Mouse (Mus musculus): ENCODE results near the gene Ccnd3. TPM values are rescaled to one million over a fixed set of nuclear protein-coding genes. Genes with fewer than 3 reads are reported as not detected.

Gene Ccnd3
- polyA plus RNA-seq (2015; fragmentation: Nextera tagmentation; extraction: Ambion mirVana) = 59.8 and 64.4 TPM in 2 replicates

DNA sequence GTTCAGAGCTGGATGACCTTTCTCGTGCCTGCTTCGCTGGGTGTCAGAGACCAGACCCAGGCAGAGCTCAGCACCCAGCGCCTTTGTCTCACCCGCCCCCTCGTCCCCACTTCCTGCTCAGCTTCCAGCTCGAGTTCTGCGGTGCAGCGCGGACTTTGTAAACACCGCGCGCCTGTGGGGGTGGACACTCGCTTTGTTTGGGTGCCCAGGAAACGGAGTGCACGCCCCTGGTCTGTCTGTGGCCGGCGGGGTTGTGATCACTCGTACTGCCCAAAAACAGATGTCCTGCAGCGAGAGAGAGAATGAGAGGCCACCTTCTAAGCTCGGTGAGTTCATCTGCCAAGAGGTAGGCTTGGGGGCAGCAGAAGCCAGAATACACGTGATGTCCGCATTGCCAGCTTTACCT lies at the start of gene Ccnd3:
Gene Ccnd3, plus strand, starts transcription at position 111 of the 406 bp plus-strand sequence.
- no peak for ATAC-seq (replicated peaks)
- Histone ChIP-seq H3K27me3 (no peaks in the 10 kb centered on the region; the same call in 1 of the 2 replicates), H3K4me2 (replicated peaks) (peak within 1 kb of the TSS; percentile 46), H3K4me3 (peak within 1 kb of the TSS; percentile 25), H3K27ac (replicated peaks) (no peak within 1 kb of the TSS), H3K4me1 (peaks cover 16% of the 10 kb centered on the region), H3K36me3 (no peaks in the 10 kb centered on the region), H3K9me3 (no peaks in the 10 kb centered on the region), H3K9ac (replicated peaks) (peak within 1 kb of the TSS; percentile 24)
- 3% methylated on average over 22 of the region's 22 CpGs for WGBS

DNA sequence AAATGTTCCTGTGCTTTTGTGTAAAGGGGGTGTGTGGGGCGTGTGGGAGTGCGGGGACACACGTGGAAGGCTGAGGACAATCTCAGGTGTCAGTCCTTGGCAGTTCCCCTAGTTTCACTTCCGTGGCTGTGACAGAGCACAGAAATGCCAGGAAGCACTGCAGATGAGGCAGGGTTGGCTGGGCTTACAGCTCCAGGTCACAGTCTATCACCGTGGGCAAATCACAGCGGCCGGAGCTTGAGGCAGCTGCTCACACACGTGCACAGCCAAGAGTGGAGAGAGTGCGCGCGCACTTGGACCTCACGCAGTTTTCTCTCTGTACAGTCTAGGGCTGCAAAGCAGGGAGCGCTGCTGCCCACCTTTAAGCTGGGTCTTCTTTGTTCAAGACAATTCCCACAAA lies 46.5 kb upstream of the Ccnd3 start:
- no peak overlapping the region for H3K9ac ChIP-seq (replicated peaks)
- no peak for ATAC-seq (replicated peaks)
- no peaks in the 10 kb centered on the region for H3K4me1 ChIP-seq
- H3K27ac ChIP-seq (replicated peaks) = no peak overlapping the region
- no peak overlapping the region for H3K4me2 ChIP-seq (replicated peaks)
- no peaks in the 10 kb centered on the region for H3K27me3 ChIP-seq
- WGBS = 85% methylated on average over 13 of the region's 13 CpGs
- H3K9me3 ChIP-seq = no peaks in the 10 kb centered on the region
- no peaks in the 10 kb centered on the region for H3K36me3 ChIP-seq
- H3K4me3 ChIP-seq = no peak overlapping the region

DNA sequence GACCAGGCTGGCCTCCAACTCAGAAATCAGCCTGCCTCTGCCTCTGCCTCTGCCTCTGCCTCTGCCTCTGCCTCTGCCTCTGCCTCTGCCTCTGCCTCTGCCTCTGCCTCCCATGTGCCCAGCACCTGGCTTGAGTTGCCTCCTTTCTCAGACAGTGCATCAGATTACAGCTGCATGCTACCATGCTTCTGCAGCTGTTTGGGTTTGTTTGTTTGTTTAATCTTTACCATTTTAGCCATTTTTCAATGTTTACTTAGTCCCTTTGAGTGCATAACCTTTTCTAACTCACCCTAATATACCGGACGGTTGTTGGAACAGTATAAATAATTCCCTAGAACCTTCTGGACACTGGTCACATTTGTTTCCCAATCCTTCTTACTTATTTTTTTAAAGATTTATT lies 45.9 kb upstream of the Ccnd3 start:
- H3K4me2 ChIP-seq (replicated peaks) = no peak overlapping the region
- no peaks in the 10 kb centered on the region for H3K4me1 ChIP-seq
- H3K36me3 ChIP-seq = no peaks in the 10 kb centered on the region
- H3K27ac ChIP-seq (replicated peaks) = no peak overlapping the region
- no peak overlapping the region for H3K9ac ChIP-seq (replicated peaks)
- H3K4me3 ChIP-seq = no peak overlapping the region
- no peaks in the 10 kb centered on the region for H3K27me3 ChIP-seq
- ATAC-seq (replicated peaks) = no peak
- H3K9me3 ChIP-seq = no peaks in the 10 kb centered on the region
- WGBS = 95% methylated on average over 2 of the region's 2 CpGs

DNA sequence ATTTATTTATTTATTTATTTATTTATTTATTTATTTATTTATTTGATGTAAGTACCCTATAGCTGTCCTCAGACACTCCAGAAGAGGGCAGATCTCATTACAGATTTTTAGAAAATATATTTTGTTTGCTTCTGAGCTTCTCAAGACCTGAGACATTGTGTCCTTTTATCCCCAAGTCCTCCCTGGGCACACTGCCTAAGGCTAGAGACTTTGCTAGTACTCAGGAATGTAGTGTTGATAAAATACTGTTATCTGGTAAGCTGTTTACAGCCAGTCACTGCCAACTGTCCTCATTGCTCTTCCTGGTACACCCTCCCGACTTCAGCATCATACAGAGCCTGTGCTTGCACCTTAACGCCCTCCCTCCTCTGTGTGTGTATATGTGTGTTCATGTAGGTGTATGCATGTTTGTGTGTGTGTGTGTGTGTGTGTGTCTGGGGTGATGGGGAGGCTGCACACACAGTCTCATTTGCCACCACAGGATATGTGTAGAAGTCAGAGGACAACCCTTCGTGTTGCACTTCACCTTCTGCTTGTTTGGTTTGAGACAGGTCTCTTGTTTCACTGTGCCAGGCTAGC lies 45.4 kb upstream of the Ccnd3 start:
- 78% methylated on average over 3 of the region's 3 CpGs for WGBS
- no peak overlapping the region for H3K9ac ChIP-seq (replicated peaks)

DNA sequence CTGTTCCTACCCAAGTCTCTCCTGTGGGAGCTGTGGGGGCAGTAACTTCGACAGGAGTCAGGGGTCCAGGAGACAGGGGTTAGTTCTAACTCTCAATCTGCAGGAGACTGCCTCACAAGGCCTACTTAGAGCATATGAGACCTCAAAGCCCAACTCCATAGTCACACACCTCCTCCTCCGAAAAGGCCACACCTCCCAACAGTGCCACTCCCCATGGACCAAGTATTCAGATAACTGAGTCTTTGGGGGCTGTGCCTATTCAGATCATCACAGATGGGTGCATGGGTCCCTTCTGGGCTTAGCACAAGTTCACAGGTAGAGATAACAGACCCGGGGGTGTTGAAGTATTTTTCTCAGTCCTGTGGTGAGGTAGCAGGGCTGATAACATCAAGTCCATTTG lies 43.2 kb upstream of the Ccnd3 start:
- Histone ChIP-seq H3K9ac (replicated peaks) (no peak overlapping the region), H3K27ac (replicated peaks) (no peak overlapping the region), H3K4me2 (replicated peaks) (no peak overlapping the region), H3K4me1 (no peaks in the 10 kb centered on the region), H3K36me3 (no peaks in the 10 kb centered on the region), H3K27me3 (peaks cover 12% of the 10 kb centered on the region), H3K4me3 (no peak overlapping the region), H3K9me3 (no peaks in the 10 kb centered on the region)
- no peak for ATAC-seq (replicated peaks)
- WGBS = 89% methylated on average over 3 of the region's 3 CpGs

More for the DNA sequence above, 45.4 kb upstream of the Ccnd3 start:
- no peak overlapping the region for H3K4me3 ChIP-seq
- H3K4me2 ChIP-seq (replicated peaks) = no peak overlapping the region
- H3K4me1 ChIP-seq = no peaks in the 10 kb centered on the region
- no peak overlapping the region for H3K27ac ChIP-seq (replicated peaks)
- 0 out of 2 replicates have a peak, but pooled peaks cover 1% of the 10 kb centered on the region for H3K27me3 ChIP-seq
- H3K36me3 ChIP-seq = no peaks in the 10 kb centered on the region
- H3K9me3 ChIP-seq = no peaks in the 10 kb centered on the region
- no peak for ATAC-seq (replicated peaks)

DNA sequence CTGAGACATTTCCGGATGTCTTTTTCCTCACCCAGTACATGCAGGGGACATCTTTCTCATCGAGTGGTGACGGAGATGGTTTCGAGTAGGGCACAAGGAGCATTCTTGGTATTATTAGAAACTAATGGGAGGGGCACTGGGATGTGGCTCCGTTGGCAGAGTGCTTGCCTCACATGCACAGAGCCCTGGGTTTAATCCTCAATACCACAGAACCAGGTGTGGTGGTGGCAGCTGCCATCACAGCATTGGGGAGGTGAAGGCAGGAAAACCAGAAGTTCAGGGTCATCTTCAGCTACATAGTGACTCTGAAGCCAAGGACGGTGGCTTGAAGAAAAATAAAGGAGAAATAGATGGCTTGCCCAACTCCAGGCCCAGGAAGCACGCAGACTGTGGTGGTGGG lies 42.6 kb upstream of the Ccnd3 start:
- Histone ChIP-seq H3K9me3 (no peaks in the 10 kb centered on the region), H3K4me2 (replicated peaks) (no peak overlapping the region), H3K36me3 (no peaks in the 10 kb centered on the region), H3K4me3 (no peak overlapping the region), H3K27ac (replicated peaks) (no peak overlapping the region), H3K27me3 (peaks cover 15% of the 10 kb centered on the region), H3K4me1 (no peaks in the 10 kb centered on the region), H3K9ac (replicated peaks) (no peak overlapping the region)
- ATAC-seq (replicated peaks) = no peak
- WGBS = 88% methylated on average over 7 of the region's 7 CpGs

DNA sequence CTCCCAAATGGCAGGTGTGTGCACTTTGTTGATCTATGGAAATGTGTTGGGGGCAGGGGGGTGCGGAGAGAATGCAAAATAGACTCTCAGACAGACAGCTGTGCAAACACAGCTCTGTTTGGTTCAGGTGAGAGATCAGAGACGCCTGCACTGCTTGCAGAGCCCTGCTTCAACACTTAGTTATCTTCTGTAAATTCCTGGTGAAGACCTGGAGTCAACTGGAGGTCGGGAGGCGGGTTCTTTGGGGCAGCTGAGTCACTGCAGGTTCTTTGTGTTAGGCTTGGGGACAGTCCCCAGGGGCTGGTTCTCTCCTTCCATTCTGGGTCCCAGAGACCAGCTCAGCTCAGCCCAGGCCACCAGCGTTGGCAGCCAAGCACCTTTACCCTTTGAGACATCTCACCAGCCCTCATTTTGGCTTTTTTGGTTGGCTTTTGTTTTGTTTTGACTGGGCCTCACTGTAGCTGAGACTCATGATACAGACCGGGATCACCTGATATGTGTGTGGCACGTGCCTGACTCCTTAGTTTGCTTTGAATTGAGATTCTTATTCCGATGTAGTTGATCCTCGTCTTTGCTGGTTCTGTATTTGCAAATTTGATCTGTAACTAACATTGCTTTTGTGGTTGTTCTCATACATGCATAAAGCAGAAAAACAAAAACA lies 42.0 kb upstream of the Ccnd3 start:
- H3K4me2 ChIP-seq (replicated peaks) = no peak overlapping the region
- no peak overlapping the region for H3K27ac ChIP-seq (replicated peaks)
- 65% methylated on average over 9 of the region's 9 CpGs for WGBS
- H3K36me3 ChIP-seq = no peaks in the 10 kb centered on the region
- no peak overlapping the region for H3K9ac ChIP-seq (replicated peaks)
- H3K4me3 ChIP-seq = no peak overlapping the region
- no peaks in the 10 kb centered on the region for H3K4me1 ChIP-seq
- peaks cover 21% of the 10 kb centered on the region for H3K27me3 ChIP-seq
- ATAC-seq (replicated peaks) = no peak
- H3K9me3 ChIP-seq = no peaks in the 10 kb centered on the region

DNA sequence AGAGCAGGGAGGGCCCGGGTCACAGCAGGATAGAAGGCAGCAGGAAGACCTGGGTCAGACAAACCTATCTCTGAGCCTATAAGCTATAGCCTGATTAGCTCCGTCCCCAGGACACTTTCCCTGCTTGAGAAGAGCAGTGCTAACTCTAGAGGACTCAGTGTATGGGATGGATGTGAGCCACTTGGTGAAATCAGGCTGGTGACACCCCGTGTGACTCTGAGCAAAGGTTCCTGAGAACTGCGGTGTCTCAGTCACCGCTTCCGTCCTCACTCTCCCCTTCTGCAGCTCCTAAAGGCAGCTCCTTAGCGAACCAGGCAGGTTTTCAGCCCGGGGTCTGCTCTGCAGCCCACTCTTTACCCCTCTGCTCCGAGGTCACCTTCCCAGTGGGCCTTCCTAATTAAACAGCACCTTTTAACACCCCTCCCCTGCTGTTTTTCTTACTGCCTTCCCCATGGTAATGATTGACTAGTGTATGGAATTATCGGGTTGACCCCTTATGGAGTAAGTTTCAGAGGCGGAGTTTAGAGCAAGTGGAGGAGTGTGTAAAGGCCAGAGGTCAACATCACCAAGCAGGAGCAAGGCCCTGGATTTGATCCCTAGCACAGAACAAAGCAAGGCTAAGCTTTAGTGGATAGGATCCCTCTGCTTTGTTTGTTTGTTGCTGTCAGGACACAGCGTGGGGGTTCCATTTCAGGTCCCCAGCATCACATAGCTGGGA lies 40.4 kb upstream of the Ccnd3 start:
- no peaks in the 10 kb centered on the region for H3K9me3 ChIP-seq
- H3K9ac ChIP-seq (replicated peaks) = no peak overlapping the region
- H3K36me3 ChIP-seq = no peaks in the 10 kb centered on the region
- H3K27ac ChIP-seq (replicated peaks) = no peak overlapping the region
- no peak overlapping the region for H3K4me2 ChIP-seq (replicated peaks)
- H3K27me3 ChIP-seq = peaks cover 25% of the 10 kb centered on the region
- no peak for ATAC-seq (replicated peaks)
- no peaks in the 10 kb centered on the region for H3K4me1 ChIP-seq
- WGBS = 48% methylated on average over 12 of the region's 12 CpGs
- no peak overlapping the region for H3K4me3 ChIP-seq

DNA sequence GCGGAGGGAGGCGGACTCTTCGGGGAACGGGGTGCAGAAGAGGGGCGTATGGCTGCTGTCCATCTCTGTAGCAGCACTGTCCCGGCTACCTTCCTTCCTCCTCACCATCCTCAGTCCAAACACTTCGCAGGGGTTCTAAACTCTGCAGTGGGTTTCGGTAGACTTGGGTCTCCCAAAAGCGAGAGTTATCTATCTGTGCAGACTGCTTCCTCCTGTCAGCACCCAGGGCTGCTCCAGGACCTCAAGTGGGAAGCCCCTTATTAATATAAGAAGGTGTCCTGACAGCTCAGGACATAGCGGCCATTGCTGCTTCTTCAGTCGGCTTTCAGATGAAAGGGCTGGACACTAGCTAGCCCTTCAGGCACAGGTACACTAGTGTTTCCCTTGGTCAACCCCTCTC lies 39.8 kb upstream of the Ccnd3 start:
- Histone ChIP-seq H3K4me2 (replicated peaks) (no peak overlapping the region), H3K9me3 (no peaks in the 10 kb centered on the region), H3K4me3 (no peak overlapping the region), H3K36me3 (no peaks in the 10 kb centered on the region), H3K27ac (replicated peaks) (no peak overlapping the region), H3K4me1 (peaks cover under 1% of the 10 kb centered on the region; the same call in 1 of the 2 replicates), H3K9ac (replicated peaks) (no peak overlapping the region), H3K27me3 (peaks cover 25% of the 10 kb centered on the region)
- WGBS = 81% methylated on average over 11 of the region's 11 CpGs
- ATAC-seq (replicated peaks) = no peak

DNA sequence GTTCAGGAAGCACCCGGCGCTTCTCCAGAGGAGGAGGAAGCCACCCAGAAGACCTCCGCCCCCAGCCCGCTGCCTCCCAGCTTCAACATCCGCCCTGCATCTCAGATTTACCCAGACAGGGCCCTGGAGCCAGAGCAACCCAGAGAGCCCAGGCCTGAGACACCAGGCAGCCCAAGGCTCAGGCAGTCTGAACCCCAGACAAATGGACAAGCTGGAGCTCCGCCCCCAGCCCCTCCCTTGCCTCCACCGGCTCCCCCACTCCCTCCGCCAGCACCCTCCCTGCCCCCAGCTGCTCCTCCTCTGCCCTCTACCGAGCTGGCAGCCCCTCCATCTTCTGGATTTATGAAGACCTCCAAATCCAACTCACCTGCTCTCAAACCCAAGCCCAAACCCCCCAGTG lies 38.6 kb upstream of the Ccnd3 start:
- WGBS = 36% methylated on average over 9 of the region's 9 CpGs
- ATAC-seq (replicated peaks) = no peak
- Histone ChIP-seq H3K9me3 (no peaks in the 10 kb centered on the region), H3K9ac (replicated peaks) (no peak overlapping the region), H3K27ac (replicated peaks) (no peak overlapping the region), H3K4me2 (replicated peaks) (no peak overlapping the region), H3K36me3 (no peaks in the 10 kb centered on the region), H3K4me1 (peaks cover 3% of the 10 kb centered on the region; the same call in 1 of the 2 replicates), H3K4me3 (no peak overlapping the region), H3K27me3 (peaks cover 25% of the 10 kb centered on the region)

DNA sequence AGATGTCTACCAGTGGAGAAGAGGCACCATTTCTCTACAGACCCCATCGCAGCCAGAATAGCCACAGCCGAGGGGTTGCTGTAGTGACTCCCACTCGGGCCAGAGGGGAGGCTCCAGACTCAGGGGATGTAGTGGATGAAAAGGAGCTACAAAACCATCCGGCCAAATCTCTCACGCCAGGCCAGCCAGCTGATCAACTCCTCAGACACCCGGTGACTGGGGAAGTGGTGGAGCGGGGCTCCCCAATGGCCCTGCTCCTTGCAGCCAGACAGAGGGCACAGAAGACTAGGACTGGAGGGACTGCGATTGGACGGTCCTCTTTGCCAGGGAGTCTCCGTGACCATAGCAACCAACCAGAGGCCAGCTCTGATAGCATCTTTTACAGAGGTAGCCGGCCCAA lies 37.2 kb upstream of the Ccnd3 start:
- Histone ChIP-seq H3K36me3 (no peaks in the 10 kb centered on the region), H3K4me1 (peaks cover 3% of the 10 kb centered on the region; the same call in 1 of the 2 replicates), H3K4me2 (replicated peaks) (no peak overlapping the region), H3K9ac (replicated peaks) (no peak overlapping the region), H3K27me3 (peaks cover 25% of the 10 kb centered on the region), H3K27ac (replicated peaks) (no peak overlapping the region), H3K9me3 (no peaks in the 10 kb centered on the region), H3K4me3 (no peak overlapping the region)
- WGBS = 61% methylated on average over 11 of the region's 11 CpGs
- ATAC-seq (replicated peaks) = no peak

DNA sequence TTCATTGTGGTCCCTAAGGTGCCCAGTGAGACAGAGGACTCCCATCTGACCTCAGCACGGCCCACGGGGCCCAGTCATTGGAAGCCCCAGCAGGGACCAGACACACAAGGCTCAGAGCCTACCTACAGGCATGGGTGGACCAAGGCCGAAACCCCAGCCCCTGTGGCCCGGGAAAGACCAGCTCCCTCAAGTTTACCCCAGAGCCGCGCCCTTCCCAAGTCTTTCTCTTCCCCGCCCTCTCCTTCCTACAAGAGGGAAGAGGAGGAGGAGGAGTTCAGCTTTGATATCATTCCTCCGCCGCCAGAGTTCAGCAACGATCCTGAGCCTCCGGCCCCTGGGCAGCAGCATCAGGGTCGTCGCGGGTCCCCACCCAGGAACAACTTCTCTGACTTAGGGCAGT lies 36.8 kb upstream of the Ccnd3 start:
- H3K4me2 ChIP-seq (replicated peaks) = no peak overlapping the region
- 24% methylated on average over 13 of the region's 14 CpGs for WGBS
- H3K27ac ChIP-seq (replicated peaks) = no peak overlapping the region
- no peaks in the 10 kb centered on the region for H3K9me3 ChIP-seq
- H3K4me1 ChIP-seq = peaks cover 3% of the 10 kb centered on the region; the same call in 1 of the 2 replicates
- H3K9ac ChIP-seq (replicated peaks) = no peak overlapping the region
- no peak overlapping the region for H3K4me3 ChIP-seq
- H3K36me3 ChIP-seq = no peaks in the 10 kb centered on the region
- no peak for ATAC-seq (replicated peaks)
- peaks cover 25% of the 10 kb centered on the region for H3K27me3 ChIP-seq
